Mouse (Mus musculus): Measurements from ENCODE around the gene Rab11b. TPM values are rescaled to one million over a fixed set of nuclear protein-coding genes. Genes with fewer than 3 reads are reported as not detected.
A peak's percentile ranks its signal among the peaks of the same experiment; 100 is the strongest.

Gene Rab11b
- polyA plus RNA-seq, 1 experiment from 2014 or later = 115 TPM

DNA sequence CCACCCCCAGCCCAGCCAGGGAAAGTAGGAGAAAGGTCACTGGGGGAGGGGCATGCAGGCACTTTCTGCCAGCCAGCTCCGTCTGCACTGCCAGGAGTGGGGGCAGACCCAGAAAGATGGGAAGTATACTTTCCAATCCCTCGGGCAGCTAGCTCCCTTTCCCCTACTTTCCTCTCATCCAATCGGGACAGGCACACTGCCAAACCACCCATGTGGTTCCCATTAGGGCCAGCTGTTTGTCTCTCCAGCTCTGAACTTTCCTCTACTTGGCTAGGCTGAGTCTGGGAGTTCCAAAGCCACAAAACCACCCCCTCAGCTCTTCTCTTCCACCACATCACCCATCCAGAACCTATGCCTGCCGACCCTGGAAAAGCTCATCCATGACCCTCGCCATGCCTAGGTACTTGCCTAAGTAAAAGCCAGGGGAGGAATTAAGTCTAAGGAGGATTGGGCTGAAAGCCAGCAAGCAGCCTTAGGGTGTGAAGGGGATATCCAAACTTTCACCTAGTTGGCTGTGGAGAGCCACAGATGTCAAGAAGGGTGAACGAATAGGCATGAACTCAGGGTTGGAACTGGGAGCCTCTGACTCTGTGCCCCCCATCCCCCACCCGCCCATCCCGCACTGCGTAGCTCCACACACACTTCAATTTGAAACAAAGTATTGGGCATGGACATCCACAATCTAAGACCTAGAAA lies 19.1 kb upstream of the Rab11b start:
- Histone ChIP-seq H3K4me1 (ENCODE audit: control insufficient read depth, low read depth, low read length) (peaks cover 37% of the 10 kb centered on the region), H3K4me3 (ENCODE audit: low read depth, low read length) (peak overlapping the region; percentile 64), H3K27me3 (ENCODE audit: control insufficient read depth, insufficient read depth, low read depth, low read length) (no peaks in the 10 kb centered on the region), H3K9ac (ENCODE audit: low read depth, low read length) (no peak overlapping the region; the same call in 1 of the 2 replicates), H3K9me3 (replicated peaks; ENCODE audit: control insufficient read depth, low read length) (no peaks in the 10 kb centered on the region), H3K4me2 (ENCODE audit: low read depth, low read length) (peak overlapping the region; percentile 83), H3K36me3 (ENCODE audit: control insufficient read depth, insufficient read depth) (peaks cover 3% of the 10 kb centered on the region; the same call in 1 of the 2 replicates), H3K27ac (ENCODE audit: low read length) (peak overlapping the region; percentile 79)
- peak; percentile 74 for ATAC-seq (ENCODE audit: low read depth)
- 47% methylated on average over 9 of the region's 9 CpGs for WGBS (ENCODE audit: insufficient replicate concordance)

GRCm38 (mm10) chr17:33775287-33775686 lies 15.0 kb upstream of the Rab11b start:
- Histone ChIP-seq H3K27me3 (ENCODE audit: control insufficient read depth, insufficient read depth, low read depth, low read length) (no peaks in the 10 kb centered on the region), H3K4me3 (ENCODE audit: low read depth, low read length) (no peak overlapping the region), H3K9me3 (replicated peaks; ENCODE audit: control insufficient read depth, low read length) (no peaks in the 10 kb centered on the region), H3K36me3 (ENCODE audit: control insufficient read depth, insufficient read depth) (peaks cover 3% of the 10 kb centered on the region; the same call in 1 of the 2 replicates), H3K9ac (ENCODE audit: low read depth, low read length) (no peak overlapping the region), H3K27ac (ENCODE audit: low read length) (peak overlapping the region; percentile 48), H3K4me1 (ENCODE audit: control insufficient read depth, low read depth, low read length) (peaks cover 15% of the 10 kb centered on the region), H3K4me2 (ENCODE audit: low read depth, low read length) (no peak overlapping the region)
- 81% methylated on average over 4 of the region's 4 CpGs for WGBS (ENCODE audit: insufficient replicate concordance)
- ATAC-seq (ENCODE audit: low read depth) = no peak

GRCm38 (mm10) chr17:33774573-33775155 lies 14.3 kb upstream of the Rab11b start:
- peaks cover 9% of the 10 kb centered on the region for H3K4me1 ChIP-seq (ENCODE audit: control insufficient read depth, low read depth, low read length)
- H3K36me3 ChIP-seq (ENCODE audit: control insufficient read depth, insufficient read depth) = peaks cover 3% of the 10 kb centered on the region; the same call in 1 of the 2 replicates
- H3K27me3 ChIP-seq (ENCODE audit: control insufficient read depth, insufficient read depth, low read depth, low read length) = no peaks in the 10 kb centered on the region
- H3K9ac ChIP-seq (ENCODE audit: low read depth, low read length) = no peak overlapping the region
- ATAC-seq (ENCODE audit: low read depth) = no peak
- no peaks in the 10 kb centered on the region for H3K9me3 ChIP-seq (replicated peaks; ENCODE audit: control insufficient read depth, low read length)
- H3K27ac ChIP-seq (ENCODE audit: low read length) = peak overlapping the region; percentile 48
- H3K4me3 ChIP-seq (ENCODE audit: low read depth, low read length) = no peak overlapping the region
- H3K4me2 ChIP-seq (ENCODE audit: low read depth, low read length) = no peak overlapping the region
- WGBS (ENCODE audit: insufficient replicate concordance) = 67% methylated on average over 8 of the region's 8 CpGs

DNA sequence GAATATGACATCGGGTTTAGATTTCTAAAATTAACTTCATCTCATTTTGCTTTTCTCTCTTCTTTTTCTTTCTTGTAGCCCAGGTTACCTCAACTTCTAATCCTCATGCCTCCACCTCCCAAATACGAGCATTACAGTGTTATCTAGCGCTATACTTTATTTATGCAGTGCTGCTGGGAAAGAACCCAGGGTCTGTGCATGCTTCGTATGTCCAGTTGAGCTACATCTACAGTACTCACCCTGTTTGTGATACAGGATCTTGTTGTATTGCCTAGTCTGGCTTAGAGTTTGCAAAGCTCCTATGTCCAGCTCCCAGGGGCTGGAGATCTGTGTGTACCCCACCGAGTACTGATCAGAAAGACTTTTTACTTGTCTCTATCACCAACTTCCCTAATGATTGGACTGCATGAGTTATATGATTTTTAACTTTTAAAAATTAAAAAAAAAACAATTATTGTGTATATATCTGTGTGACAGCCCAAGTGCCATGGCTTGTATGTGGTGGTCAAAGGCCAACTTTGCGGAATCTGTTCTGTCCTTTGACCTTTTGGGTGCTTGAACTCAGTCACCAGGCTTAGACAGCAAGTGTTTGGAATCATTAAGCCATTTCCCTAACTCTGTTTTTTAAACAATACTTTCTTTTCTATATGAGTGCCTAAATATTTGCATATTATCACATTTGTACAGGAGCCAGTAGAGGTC lies 13.7 kb upstream of the Rab11b start:
- H3K9me3 ChIP-seq (replicated peaks; ENCODE audit: control insufficient read depth, low read length) = no peaks in the 10 kb centered on the region
- no peak overlapping the region for H3K4me3 ChIP-seq (ENCODE audit: low read depth, low read length)
- 74% methylated on average over 6 of the region's 6 CpGs for WGBS (ENCODE audit: insufficient replicate concordance)
- H3K4me1 ChIP-seq (ENCODE audit: control insufficient read depth, low read depth, low read length) = peaks cover 6% of the 10 kb centered on the region
- ATAC-seq (ENCODE audit: low read depth) = no peak
- no peaks in the 10 kb centered on the region for H3K27me3 ChIP-seq (ENCODE audit: control insufficient read depth, insufficient read depth, low read depth, low read length)
- H3K4me2 ChIP-seq (ENCODE audit: low read depth, low read length) = no peak overlapping the region
- H3K9ac ChIP-seq (ENCODE audit: low read depth, low read length) = no peak overlapping the region
- H3K27ac ChIP-seq (ENCODE audit: low read length) = peak overlapping the region; percentile 52
- H3K36me3 ChIP-seq (ENCODE audit: control insufficient read depth, insufficient read depth) = peaks cover 3% of the 10 kb centered on the region; the same call in 1 of the 2 replicates

- ATAC-seq (ENCODE audit: low read depth) = no peak
- Histone ChIP-seq H3K4me2 (ENCODE audit: low read depth, low read length) (no peak overlapping the region), H3K27me3 (ENCODE audit: control insufficient read depth, insufficient read depth, low read depth, low read length) (no peaks in the 10 kb centered on the region), H3K36me3 (ENCODE audit: control insufficient read depth, insufficient read depth) (peaks cover 3% of the 10 kb centered on the region; the same call in 1 of the 2 replicates), H3K9ac (ENCODE audit: low read depth, low read length) (no peak overlapping the region), H3K27ac (ENCODE audit: low read length) (no peak overlapping the region), H3K4me1 (ENCODE audit: control insufficient read depth, low read depth, low read length) (0 out of 2 replicates have a peak, but pooled peaks cover 2% of the 10 kb centered on the region), H3K9me3 (replicated peaks; ENCODE audit: control insufficient read depth, low read length) (no peaks in the 10 kb centered on the region), H3K4me3 (ENCODE audit: low read depth, low read length) (no peak overlapping the region)
- 71% methylated on average over 6 of the region's 6 CpGs for WGBS (ENCODE audit: insufficient replicate concordance)
Measured at GRCm38 (mm10) chr17:33773426-33773825, 13.1 kb upstream of the Rab11b start.

DNA sequence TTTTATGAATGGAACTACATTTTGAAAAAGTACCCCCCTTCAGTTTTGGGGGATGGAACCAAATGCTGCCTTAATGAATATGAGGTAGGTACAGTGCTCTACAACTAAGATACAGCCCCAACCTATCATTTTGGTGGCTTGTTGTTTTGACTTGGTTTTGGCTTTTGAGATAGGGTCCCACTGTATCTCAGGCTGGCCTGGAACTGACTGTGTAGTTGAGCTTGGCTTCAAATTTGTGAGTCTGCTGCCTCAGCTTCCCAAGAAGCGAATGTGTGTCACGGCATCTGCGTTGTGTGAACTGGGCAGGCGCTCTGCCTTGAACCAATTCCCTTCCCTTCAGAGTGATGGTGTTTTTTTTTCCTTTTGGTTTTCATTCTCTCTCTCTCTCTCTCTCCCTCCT lies 11.3 kb upstream of the Rab11b start:
- 86% methylated on average over 4 of the region's 4 CpGs for WGBS (ENCODE audit: insufficient replicate concordance)
- no peaks in the 10 kb centered on the region for H3K27me3 ChIP-seq (ENCODE audit: control insufficient read depth, insufficient read depth, low read depth, low read length)
- no peak overlapping the region for H3K4me3 ChIP-seq (ENCODE audit: low read depth, low read length)
- H3K27ac ChIP-seq (ENCODE audit: low read length) = no peak overlapping the region
- no peak for ATAC-seq (ENCODE audit: low read depth)
- H3K9me3 ChIP-seq (replicated peaks; ENCODE audit: control insufficient read depth, low read length) = no peaks in the 10 kb centered on the region
- H3K36me3 ChIP-seq (ENCODE audit: control insufficient read depth, insufficient read depth) = no peaks in the 10 kb centered on the region
- no peaks in the 10 kb centered on the region for H3K4me1 ChIP-seq (ENCODE audit: control insufficient read depth, low read depth, low read length)
- H3K9ac ChIP-seq (ENCODE audit: low read depth, low read length) = no peak overlapping the region
- no peak overlapping the region for H3K4me2 ChIP-seq (ENCODE audit: low read depth, low read length)

GRCm38 (mm10) chr17:33766389-33766788 lies 6.1 kb upstream of the Rab11b start:
- H3K4me3 ChIP-seq (ENCODE audit: low read depth, low read length) = no peak overlapping the region
- no peak overlapping the region for H3K4me2 ChIP-seq (ENCODE audit: low read depth, low read length)
- H3K27ac ChIP-seq (ENCODE audit: low read length) = no peak overlapping the region
- no peaks in the 10 kb centered on the region for H3K4me1 ChIP-seq (ENCODE audit: control insufficient read depth, low read depth, low read length)
- ATAC-seq (ENCODE audit: low read depth) = no peak
- H3K9me3 ChIP-seq (replicated peaks; ENCODE audit: control insufficient read depth, low read length) = no peaks in the 10 kb centered on the region
- no peaks in the 10 kb centered on the region for H3K36me3 ChIP-seq (ENCODE audit: control insufficient read depth, insufficient read depth)
- H3K27me3 ChIP-seq (ENCODE audit: control insufficient read depth, insufficient read depth, low read depth, low read length) = no peaks in the 10 kb centered on the region
- H3K9ac ChIP-seq (ENCODE audit: low read depth, low read length) = no peak overlapping the region
- WGBS (ENCODE audit: insufficient replicate concordance) = 42% methylated on average over 3 of the region's 3 CpGs

GRCm38 (mm10) chr17:33759767-33760254 lies 519 bp downstream of the Rab11b start:
- peak; percentile 77 for ATAC-seq (ENCODE audit: low read depth)
- Histone ChIP-seq H3K4me2 (ENCODE audit: low read depth, low read length) (peak overlapping the region; percentile 91), H3K27ac (ENCODE audit: low read length) (peak overlapping the region; percentile 100), H3K9ac (ENCODE audit: low read depth, low read length) (peak overlapping the region; percentile 98), H3K4me1 (ENCODE audit: control insufficient read depth, low read depth, low read length) (peaks cover 44% of the 10 kb centered on the region), H3K9me3 (replicated peaks; ENCODE audit: control insufficient read depth, low read length) (no peaks in the 10 kb centered on the region), H3K36me3 (ENCODE audit: control insufficient read depth, insufficient read depth) (peaks cover 3% of the 10 kb centered on the region; the same call in 1 of the 2 replicates), H3K4me3 (ENCODE audit: low read depth, low read length) (peak overlapping the region; percentile 88), H3K27me3 (ENCODE audit: control insufficient read depth, insufficient read depth, low read depth, low read length) (no peaks in the 10 kb centered on the region)
- under 1% methylated on average over 38 of the region's 38 CpGs for WGBS (ENCODE audit: insufficient replicate concordance)
